ENCODE assay signal across 8 mouse cellular contexts in the genomic region with DNA sequence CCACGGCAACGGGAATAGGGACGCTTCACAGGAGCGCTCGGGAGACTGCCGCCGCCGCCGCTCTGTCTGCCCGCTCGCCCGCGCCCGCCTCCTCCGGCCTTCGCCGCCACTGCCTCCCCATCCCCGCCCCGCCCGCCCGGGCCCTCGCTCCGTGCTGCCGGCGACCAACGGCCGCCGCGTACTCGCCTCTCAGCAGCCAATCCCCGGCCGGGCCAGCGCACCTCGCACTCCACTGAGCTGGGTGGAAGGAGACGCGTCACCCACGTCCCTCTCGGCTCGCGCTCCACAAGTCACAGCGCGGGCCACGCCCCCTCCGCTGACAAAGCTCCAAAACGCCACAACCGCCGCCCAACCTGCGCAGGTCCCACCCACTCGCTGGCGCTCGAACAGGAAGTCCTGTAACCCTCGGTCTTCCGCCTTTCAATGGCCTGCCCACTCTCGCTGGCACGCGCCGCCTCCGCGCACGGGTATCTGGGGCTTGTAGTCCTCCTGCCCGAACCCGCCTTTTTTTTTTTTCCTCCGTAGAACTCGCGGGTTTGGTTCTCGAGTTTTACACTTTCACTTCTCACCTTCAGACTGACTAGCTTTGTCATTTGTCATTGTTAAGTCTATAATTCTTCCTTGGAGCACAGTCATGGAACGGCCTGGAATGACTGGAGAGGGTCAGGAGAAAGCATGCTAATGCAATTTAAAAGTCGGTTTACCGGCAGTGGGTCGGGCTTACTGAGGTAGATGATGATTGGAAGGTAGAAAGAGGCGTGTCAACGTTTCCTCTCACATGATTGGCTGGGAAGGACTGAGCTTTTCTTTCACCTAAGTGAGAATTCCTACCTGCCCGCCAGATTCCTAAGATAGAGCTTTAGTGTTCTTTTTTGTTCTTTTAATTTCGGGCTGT. TPM values are rescaled to one million over a fixed set of nuclear protein-coding genes. Genes with fewer than 3 reads are reported as not detected.
DNase-seq lines count a peak whose midpoint lies in the region; ATAC-seq lines count a peak whose summit lies in the region.

A gene (minus strand): TSS at position 130 of the 895 bp plus-strand sequence.

- under 1% methylated on average over 74 of the region's 74 CpGs for WGBS in heart, embryonic 13.5 days
- under 1% methylated on average over 66 of the region's 74 CpGs for WGBS in liver, embryonic 12.5 days (ENCODE audit: insufficient replicate concordance)
- WGBS in stomach, embryonic 15.5 days, result under 1% methylated on average over 60 of the region's 74 CpGs

- H3K4me2 ChIP-seq in heart, embryonic 13.5 days, result peak within 1 kb of the TSS; percentile 79
- H3K4me2 ChIP-seq in liver, embryonic 12.5 days, result peak within 1 kb of the TSS; percentile 78
- peak within 1 kb of the TSS; percentile 67 for H3K4me2 ChIP-seq in stomach, embryonic 15.5 days

- peak; percentile 100 for DNase-seq in CD4-positive, CD25-positive, alpha-beta regulatory T cell, adult 2 months (ENCODE audit: low read depth, low spot score)
- DNase-seq in fat pad, adult 2 months (ENCODE audit: extremely low read depth, low read depth, low spot score), result peak; percentile 95
- DNase-seq in kidney, postnatal 10 days, result peak; percentile 100
- DNase-seq in natural killer cell, adult 2 months (ENCODE audit: low spot score in 2 of 2), result peak; percentile 99 to 100

- no peaks in the 10 kb centered on the region for H3K36me3 ChIP-seq in heart, embryonic 13.5 days
- H3K36me3 ChIP-seq in liver, embryonic 12.5 days, result 0 out of 2 replicates have a peak, but pooled peaks cover 3% of the 10 kb centered on the region
- no peaks in the 10 kb centered on the region for H3K36me3 ChIP-seq in stomach, embryonic 15.5 days

- no peaks in the 10 kb centered on the region for H3K9me3 ChIP-seq in heart, embryonic 13.5 days
- no peaks in the 10 kb centered on the region for H3K9me3 ChIP-seq in liver, embryonic 12.5 days (replicated peaks)
- H3K9me3 ChIP-seq in stomach, embryonic 15.5 days, result no peaks in the 10 kb centered on the region

- H3K27me3 ChIP-seq in heart, embryonic 13.5 days (replicated peaks), result no peaks in the 10 kb centered on the region
- no peaks in the 10 kb centered on the region for H3K27me3 ChIP-seq in liver, embryonic 12.5 days (replicated peaks)
- H3K27me3 ChIP-seq in stomach, embryonic 15.5 days (replicated peaks), result no peaks in the 10 kb centered on the region

- peak within 1 kb of the TSS; percentile 84 for H3K27ac ChIP-seq in brown adipose tissue, adult 24 weeks (replicated peaks; ENCODE audit: low read depth, low read length)
- H3K27ac ChIP-seq in heart, embryonic 13.5 days (replicated peaks), result peak within 1 kb of the TSS; percentile 98
- H3K27ac ChIP-seq in liver, embryonic 12.5 days, result peak within 1 kb of the TSS; percentile 100
- H3K27ac ChIP-seq in stomach, embryonic 15.5 days, result peak within 1 kb of the TSS; percentile 98

- H3K4me3 ChIP-seq in brown adipose tissue, adult 24 weeks (ENCODE audit: insufficient read depth, low read depth, low read length), result peak within 1 kb of the TSS; percentile 84
- peak within 1 kb of the TSS; percentile 82 for H3K4me3 ChIP-seq in heart, embryonic 13.5 days
- peak within 1 kb of the TSS; percentile 96 for H3K4me3 ChIP-seq in liver, embryonic 12.5 days
- peak within 1 kb of the TSS; percentile 82 for H3K4me3 ChIP-seq in stomach, embryonic 15.5 days (replicated peaks)

- no peaks in the 10 kb centered on the region for H3K4me1 ChIP-seq in brown adipose tissue, adult 24 weeks (ENCODE audit: control insufficient read depth, insufficient read depth, insufficient read length, low read length)
- peaks cover 30% of the 10 kb centered on the region for H3K4me1 ChIP-seq in heart, embryonic 13.5 days
- H3K4me1 ChIP-seq in liver, embryonic 12.5 days, result peaks cover 36% of the 10 kb centered on the region
- peaks cover 11% of the 10 kb centered on the region for H3K4me1 ChIP-seq in stomach, embryonic 15.5 days

- H3K9ac ChIP-seq in heart, embryonic 13.5 days, result peak within 1 kb of the TSS; percentile 93
- peak within 1 kb of the TSS; percentile 98 for H3K9ac ChIP-seq in liver, embryonic 12.5 days
- H3K9ac ChIP-seq in stomach, embryonic 15.5 days, result peak within 1 kb of the TSS; percentile 89

- peak; percentile 98 for ATAC-seq in heart, embryonic 13.5 days (ENCODE audit: extremely low read depth, insufficient number of reproducible peaks, low FRiP score, low TSS enrichment)
- ATAC-seq in liver, embryonic 12.5 days, result peak; percentile 97
- ATAC-seq in stomach, embryonic 15.5 days (ENCODE audit: insufficient read depth, low FRiP score, low read depth), result peak; percentile 98

RNA-seq across cellular contexts. Expression of the gene that starts here (rescaled TPM):
- polyA plus RNA-seq in brown adipose tissue, adult 24 weeks (2012; ENCODE audit: insufficient read depth, insufficient read length, missing spikeins), result 6.0 and 9.2 TPM in 2 replicates
- 13.8 and 15.3 TPM in 2 replicates for polyA plus RNA-seq in heart, embryonic 13.5 days (2015; fragmentation: Nextera tagmentation; extraction: Ambion mirVana)
- polyA plus RNA-seq in liver, embryonic 12.5 days (2016; fragmentation: Nextera tagmentation; extraction: Ambion mirVana), result 13.3 and 16.3 TPM in 2 replicates
- polyA plus RNA-seq in stomach, embryonic 15.5 days (2015; fragmentation: Nextera tagmentation; extraction: Ambion mirVana), result 19.2 and 19.3 TPM in 2 replicates

Comparison
In these comparisons a context has a peak if more than half of its experiments do, and no peak if none do; other contexts are left out.
1. Peak in every context shown above with its lines: DNase-seq, ATAC-seq, H3K4me3 ChIP-seq and H3K27ac ChIP-seq.